Mouse (Mus musculus) heart, postnatal 0 days (tissue): ENCODE measurements around the gene Obsl1. TPM values are rescaled to one million over a fixed set of nuclear protein-coding genes. Genes with fewer than 3 reads are reported as not detected.

ENCODE experiments used
- ATAC-seq: fragments of 200-750 bp; cut with Nextera tagmentation; 2 replicates; pipeline ENCODE4 v1.8.0; 2017; ENCODE audit warnings: low read depth, moderate number of reproducible peaks, moderate library complexity; ENCODE audit not compliant: insufficient read depth
- DNase-seq: peaks from one replicate; pipeline ENCODE4 v3.0.0-alpha.2; 2016; ENCODE audit warnings: low spot score
- H3K27ac ChIP-seq: fragments of 300-500 bp; sonication (generic); 2 replicates; pipeline ENCODE4 v1.5.1; 2014; ENCODE audit warnings: low read depth, mild to moderate bottlenecking
- H3K27me3 ChIP-seq: fragments of 300-500 bp; sonication (generic); 2 replicates; pipeline ENCODE4 v1.6.1; 2014; ENCODE audit warnings: low read length, mixed read lengths; ENCODE audit not compliant: control insufficient read depth, insufficient read depth
- H3K36me3 ChIP-seq: fragments of 300-500 bp; sonication (generic); replicated peaks from 2 replicates; pipeline ENCODE4 v1.6.1; 2014; ENCODE audit warnings: low read length, mixed read lengths; ENCODE audit not compliant: control insufficient read depth, insufficient read depth
- H3K4me1 ChIP-seq: fragments of 300-500 bp; sonication (generic); 2 replicates; pipeline ENCODE4 v1.6.1; 2014; ENCODE audit warnings: antibody characterized with exemption; ENCODE audit not compliant: control insufficient read depth, insufficient read depth
- H3K4me2 ChIP-seq: fragments of 300-500 bp; sonication (generic); 2 replicates; pipeline ENCODE4 v1.6.1; 2014; ENCODE audit warnings: low read depth, mild to moderate bottlenecking, low read length, moderate library complexity
- H3K4me3 ChIP-seq: fragments of 300-500 bp; sonication (generic); 2 replicates; pipeline ENCODE4 v1.5.1; 2014; ENCODE audit warnings: low read depth, low read length
- H3K9ac ChIP-seq: fragments of 300-500 bp; sonication (generic); replicated peaks from 2 replicates; pipeline ENCODE4 v1.6.1; 2014; ENCODE audit warnings: low read depth, low read length, mixed read lengths
- H3K9me3 ChIP-seq: fragments of 300-500 bp; sonication (generic); replicated peaks from 2 replicates; pipeline ENCODE4 v1.6.1; 2016; ENCODE audit warnings: low read length; ENCODE audit not compliant: control insufficient read depth
- CTCF ChIP-seq: IDR thresholded peaks from 2 replicates; pipeline ENCODE4 v1.5.1; 2016; ENCODE audit warnings: antibody characterized with exemption, control low read depth, low read depth
- EP300 ChIP-seq: IDR thresholded peaks from 2 replicates; pipeline ENCODE4 v1.6.1; 2016; ENCODE audit warnings: antibody characterized with exemption, low read depth
- WGBS: fragments of 180-500 bp; shearing (Covaris S2); extraction: QIAGEN DNeasy Blood & Tissue Kit; methylation state at CpG from one replicate; pipeline ENCODE4 v1.1.7; 2014; 5-methylcytosine and 5-hydroxymethylcytosine counted together
- polyA plus RNA-seq: library from polyadenylated mRNA; unstranded; fragments of >200 nt; fragmentation: Nextera tagmentation; extraction: Ambion mirVana; gene quantifications from 2 replicates; pipeline ENCODE4 v1.2.1, GENCODE M21; 2015
- total RNA-seq: library from RNA; depleted of rRNA; stranded (reverse); fragments of >200 nt; gene quantifications from 2 replicates; pipeline ENCODE4 v1.2.3, GENCODE M21; 2014; ENCODE audit warnings: low replicate concordance

Gene Obsl1
- total and polyA plus RNA-seq, 2 experiments from 2014 or later = 45.8 to 293 TPM

DNA sequence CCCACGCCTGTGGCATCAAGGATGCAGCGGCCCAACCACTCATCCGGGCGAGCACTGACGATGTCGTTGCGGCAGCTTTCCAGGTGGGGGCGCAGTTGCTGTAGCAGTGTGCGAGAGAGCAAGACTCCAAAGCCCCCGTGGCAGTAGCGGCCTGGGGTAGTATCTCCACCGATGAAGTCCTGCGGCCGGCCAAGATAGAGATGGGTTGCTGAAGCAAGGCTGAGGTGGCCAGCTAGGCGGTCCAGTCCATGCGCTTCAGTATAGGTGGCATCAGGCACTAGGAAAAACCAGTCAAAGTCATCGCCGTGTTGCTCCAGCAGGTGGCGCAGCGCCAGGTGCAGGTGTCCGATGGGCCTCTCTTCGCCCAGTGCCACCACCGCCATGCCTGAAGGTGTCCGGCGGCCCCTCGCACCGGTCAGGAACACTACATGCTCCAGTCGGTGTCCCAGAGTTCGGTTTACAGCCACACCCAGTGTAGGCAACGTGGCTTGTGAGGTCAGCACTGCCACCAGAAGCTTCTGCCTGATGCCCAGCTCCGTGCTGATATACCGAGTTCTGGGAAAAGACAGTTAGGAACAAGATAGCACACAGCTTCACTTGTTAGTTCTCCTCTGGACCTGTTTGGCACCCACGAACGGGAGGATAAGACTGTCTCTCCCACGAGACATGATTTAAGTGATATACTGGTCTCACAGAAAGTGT, 28.8 kb downstream of the Obsl1 start:
- no peak overlapping the region for H3K9ac ChIP-seq
- H3K27me3 ChIP-seq = peaks cover 47% of the 10 kb centered on the region
- no peak for ATAC-seq
- no peak overlapping the region for H3K27ac ChIP-seq
- no peak overlapping the region for H3K4me3 ChIP-seq
- peak; percentile 56 for TF ChIP-seq CTCF
- no peak for TF ChIP-seq EP300
- DNase-seq = peak; percentile 64
- H3K9me3 ChIP-seq = no peaks in the 10 kb centered on the region
- 12% methylated on average over 35 of the region's 35 CpGs for WGBS
- peak overlapping the region; percentile 30 for H3K4me2 ChIP-seq
- peaks cover 29% of the 10 kb centered on the region for H3K36me3 ChIP-seq
- H3K4me1 ChIP-seq = peaks cover 7% of the 10 kb centered on the region; the same call in 1 of the 2 replicates

DNA sequence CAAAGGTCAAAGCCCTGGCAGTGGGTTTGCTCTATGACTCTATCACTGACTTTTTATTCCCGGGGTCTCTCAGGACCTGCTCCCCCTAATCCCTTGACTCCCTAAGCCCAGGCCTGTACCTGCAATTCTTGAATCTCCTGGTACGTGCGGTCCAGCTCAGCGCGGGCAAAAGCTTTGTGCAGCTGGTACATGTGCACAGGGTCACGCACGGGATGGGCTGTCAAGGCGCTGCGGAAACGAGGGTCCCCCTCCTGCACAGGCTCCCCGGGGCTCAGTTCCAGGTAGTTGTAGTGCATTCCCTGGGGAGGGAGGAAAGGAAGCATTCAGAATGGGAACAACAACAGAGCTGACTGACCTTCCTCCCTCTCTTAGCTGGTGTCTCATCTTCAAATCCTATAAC, 29.8 kb downstream of the Obsl1 start:
- 93% methylated on average over 11 of the region's 11 CpGs for whole genome bisulfite sequencing
- peaks cover 29% of the 10 kb centered on the region for H3K36me3 ChIP-seq
- ATAC-seq = no peak

DNA sequence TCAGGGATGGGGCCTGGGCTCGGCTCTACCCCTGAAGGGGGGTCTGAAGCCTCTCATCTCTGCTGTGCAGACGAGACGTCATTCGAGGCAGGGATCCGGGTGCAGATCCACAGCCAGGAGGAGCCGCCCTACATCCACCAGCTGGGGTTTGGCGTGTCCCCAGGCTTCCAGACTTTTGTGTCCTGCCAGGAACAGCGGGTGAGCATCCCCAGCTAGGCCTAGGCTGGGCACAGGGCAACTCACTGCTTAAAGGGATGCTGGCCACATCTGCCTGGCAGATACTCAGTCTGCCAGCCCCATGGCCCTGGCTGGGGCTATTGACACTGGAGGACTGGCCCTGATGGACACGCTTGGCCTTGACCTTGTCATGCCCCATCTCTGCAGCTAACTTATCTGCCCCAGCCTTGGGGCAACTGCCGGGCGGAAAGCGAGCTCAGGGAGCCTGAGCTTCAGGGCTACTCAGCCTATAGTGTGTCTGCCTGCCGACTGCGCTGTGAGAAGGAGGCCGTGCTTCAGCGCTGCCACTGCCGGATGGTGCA, 36.9 kb downstream of the Obsl1 start:
- Histone ChIP-seq H3K27me3 (peaks cover 40% of the 10 kb centered on the region), H3K36me3 (peaks cover 12% of the 10 kb centered on the region), H3K9me3 (no peaks in the 10 kb centered on the region), H3K4me3 (no peak overlapping the region), H3K27ac (no peak overlapping the region), H3K4me1 (no peaks in the 10 kb centered on the region), H3K4me2 (no peak overlapping the region), H3K9ac (no peak overlapping the region)
- WGBS = 69% methylated on average over 17 of the region's 17 CpGs
- no peak for ATAC-seq
- DNase-seq = no peak
- TF ChIP-seq CTCF (no peak), EP300 (no peak)

More for the DNA sequence above, 29.8 kb downstream of the Obsl1 start:
- Histone ChIP-seq H3K9me3 (no peaks in the 10 kb centered on the region), H3K9ac (no peak overlapping the region), H3K4me1 (peaks cover 7% of the 10 kb centered on the region; the same call in 1 of the 2 replicates), H3K4me3 (no peak overlapping the region), H3K27me3 (peaks cover 40% of the 10 kb centered on the region), H3K27ac (no peak overlapping the region), H3K4me2 (no peak overlapping the region)
- no peak for TF ChIP-seq CTCF
- TF ChIP-seq EP300 = no peak
- DNase-seq = no peak

DNA sequence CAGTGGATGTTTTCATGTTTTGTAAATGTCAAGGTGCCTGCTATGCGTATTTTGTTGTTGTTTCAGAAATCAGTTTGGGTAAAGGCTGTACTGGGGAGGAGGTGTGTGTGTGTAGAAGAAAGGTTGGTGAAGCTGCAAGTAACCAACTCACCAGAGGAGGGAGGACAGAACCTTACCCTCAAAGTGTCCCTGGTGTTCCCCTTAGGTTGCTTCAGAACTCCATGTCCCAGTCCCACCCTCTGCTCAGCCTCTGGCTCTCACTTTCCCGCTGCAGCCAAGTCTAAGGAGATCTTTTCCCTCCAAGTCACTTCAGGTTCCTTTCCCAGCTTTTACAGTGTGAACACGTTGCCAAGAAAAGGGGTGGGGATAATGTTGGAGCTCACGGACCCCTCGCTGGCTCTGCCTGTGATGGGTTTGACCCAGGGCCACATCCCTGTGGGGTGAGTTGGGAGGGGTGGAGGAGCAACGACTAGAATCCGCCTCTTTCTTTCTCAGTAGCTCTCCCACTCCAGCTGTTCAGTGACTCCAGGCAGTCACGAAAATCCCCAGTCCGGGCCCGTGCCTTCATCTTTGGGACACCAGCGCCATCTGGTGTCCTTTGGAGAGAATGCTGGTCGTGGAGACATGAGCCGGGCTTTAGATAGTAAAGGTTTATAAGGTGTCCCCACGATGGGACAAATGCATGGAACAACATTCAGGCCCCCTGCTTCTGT, 38.9 kb downstream of the Obsl1 start:
- H3K9ac ChIP-seq = no peak overlapping the region
- 8% methylated on average over 14 of the region's 14 CpGs for WGBS
- peak; percentile 75 for DNase-seq
- H3K36me3 ChIP-seq = no peaks in the 10 kb centered on the region
- TF ChIP-seq EP300 (no peak), CTCF (peak; percentile 92)
- H3K4me1 ChIP-seq = no peaks in the 10 kb centered on the region
- no peaks in the 10 kb centered on the region for H3K9me3 ChIP-seq
- peaks cover 34% of the 10 kb centered on the region for H3K27me3 ChIP-seq
- H3K4me2 ChIP-seq = no peak overlapping the region
- no peak overlapping the region for H3K4me3 ChIP-seq
- no peak overlapping the region for H3K27ac ChIP-seq
- peak; percentile 80 for ATAC-seq

DNA sequence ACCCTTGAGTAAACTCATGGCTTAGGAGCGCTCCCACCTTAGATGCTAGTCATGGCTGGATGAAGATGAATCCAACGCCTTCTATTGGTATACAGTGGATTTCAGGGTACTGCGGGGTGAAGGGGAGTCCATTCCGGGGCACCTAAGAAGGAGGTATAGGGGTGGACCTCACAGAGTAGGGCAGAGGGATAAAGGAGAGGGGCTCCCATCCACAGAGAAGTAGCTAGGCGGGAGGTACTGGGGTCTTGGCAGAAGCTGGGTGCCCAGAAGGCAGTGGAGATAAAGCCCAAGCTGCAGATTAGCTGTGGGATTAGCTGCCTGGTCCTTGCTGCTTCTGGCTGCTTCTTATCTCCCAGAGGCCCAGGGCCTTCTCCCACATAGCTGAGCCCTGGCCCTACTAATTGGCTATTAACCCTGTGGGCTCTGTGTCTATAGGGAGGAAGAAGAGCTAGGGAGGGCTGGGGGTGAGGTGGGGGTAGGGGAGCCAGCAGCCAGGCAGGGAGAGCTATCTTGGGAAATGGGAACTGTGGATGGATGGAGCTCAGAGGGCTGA, 42.5 kb downstream of the Obsl1 start:
- WGBS = 57% methylated on average over 5 of the region's 5 CpGs
- Histone ChIP-seq H3K9ac (no peak overlapping the region), H3K9me3 (no peaks in the 10 kb centered on the region), H3K4me1 (peaks cover 6% of the 10 kb centered on the region), H3K27me3 (peaks cover 28% of the 10 kb centered on the region), H3K27ac (no peak overlapping the region), H3K4me3 (no peak overlapping the region), H3K4me2 (no peak overlapping the region), H3K36me3 (no peaks in the 10 kb centered on the region)
- ATAC-seq = no peak
- no peak for TF ChIP-seq EP300
- no peak for DNase-seq
